Mouse (Mus musculus): ENCODE measurements at regions not wholly inside any gene's neighbourhood (a gene's known extent, or its start where the extent isn't known, plus 50 kb on each side); places are given as distances from the start of the nearest gene placed in this dataset.

- DNase-seq (ENCODE audit: low read depth, low spot score), result peak; percentile 91
Measured at GRCm38 (mm10) chr4:9132982-9133625, 894.3 kb upstream of the Car8 start.

- DNase-seq (ENCODE audit: low read depth, low spot score), result no peak
Measured at GRCm38 (mm10) chr4:9132356-9132755, 893.5 kb upstream of the Car8 start.

- peak; percentile 39 for DNase-seq (ENCODE audit: low read depth, low spot score)
Measured at GRCm38 (mm10) chr4:9131610-9132009, 892.8 kb upstream of the Car8 start.

- peak; percentile 89 for DNase-seq (ENCODE audit: low read depth, low spot score)
Measured at GRCm38 (mm10) chr4:9125236-9125963, 886.6 kb upstream of the Car8 start.

GRCm38 (mm10) chr4:9124586-9125232, 885.9 kb upstream of the Car8 start:
- no peak for DNase-seq (ENCODE audit: low read depth, low spot score)

GRCm38 (mm10) chr4:9124109-9124508, 885.3 kb upstream of the Car8 start:
- DNase-seq (ENCODE audit: low read depth, low spot score), result no peak

- no peak for DNase-seq (ENCODE audit: low read depth, low spot score)
Measured at GRCm38 (mm10) chr4:9123396-9124031, 884.7 kb upstream of the Car8 start.

- DNase-seq (ENCODE audit: low read depth, low spot score), result no peak
Measured at GRCm38 (mm10) chr4:9122639-9123286, 883.9 kb upstream of the Car8 start.

GRCm38 (mm10) chr4:9116955-9117647, 878.3 kb upstream of the Car8 start:
- DNase-seq (ENCODE audit: low read depth, low spot score), result no peak

- no peak for DNase-seq (ENCODE audit: low read depth, low spot score)
Measured at GRCm38 (mm10) chr4:9115874-9116273, 877.0 kb upstream of the Car8 start.

- DNase-seq (ENCODE audit: low read depth, low spot score), result peak; percentile 81
Measured at GRCm38 (mm10) chr4:9113982-9114381, 875.1 kb upstream of the Car8 start.

GRCm38 (mm10) chr4:9110355-9110754, 871.5 kb upstream of the Car8 start:
- DNase-seq (ENCODE audit: low read depth, low spot score), result peak; percentile 46

- DNase-seq (ENCODE audit: low read depth, low spot score), result peak; percentile 98
Measured at GRCm38 (mm10) chr4:9107295-9107694, 868.5 kb upstream of the Car8 start.

GRCm38 (mm10) chr4:9106778-9107177, 867.9 kb upstream of the Car8 start:
- peak; percentile 47 for DNase-seq (ENCODE audit: low read depth, low spot score)

GRCm38 (mm10) chr4:9104657-9105056, 865.8 kb upstream of the Car8 start:
- no peak for DNase-seq (ENCODE audit: low read depth, low spot score)

- DNase-seq (ENCODE audit: low read depth, low spot score), result peak; percentile 61
Measured at GRCm38 (mm10) chr4:9103958-9104357, 865.1 kb upstream of the Car8 start.

GRCm38 (mm10) chr4:9096809-9097700, 858.2 kb upstream of the Car8 start:
- peak; percentile 93 for DNase-seq (ENCODE audit: low read depth, low spot score)

GRCm38 (mm10) chr4:9096274-9096673, 857.4 kb upstream of the Car8 start:
- DNase-seq (ENCODE audit: low read depth, low spot score), result no peak

- peak; percentile 61 for DNase-seq (ENCODE audit: low read depth, low spot score)
Measured at GRCm38 (mm10) chr4:9095646-9096045, 856.8 kb upstream of the Car8 start.

GRCm38 (mm10) chr4:9094522-9094921, 855.7 kb upstream of the Car8 start:
- no peak for DNase-seq (ENCODE audit: low read depth, low spot score)
